Mouse (Mus musculus): ENCODE measurements around the gene Dot1l. TPM values are rescaled to one million over a fixed set of nuclear protein-coding genes. Genes with fewer than 3 reads are reported as not detected.

Dot1l gene
- polyA plus RNA-seq, 1 experiment from 2014 or later = 17.7 TPM

- H3K4me3 ChIP-seq (ENCODE audit: low read depth, low read length) = no peak overlapping the region
- no peak for ATAC-seq
- whole genome bisulfite sequencing = 83% methylated on average over 2 of the region's 2 CpGs
- peaks cover 27% of the 10 kb centered on the region for H3K27me3 ChIP-seq (ENCODE audit: control insufficient read depth, insufficient read depth, low read depth, low read length)
- no peak overlapping the region for H3K9ac ChIP-seq (ENCODE audit: low read depth, low read length)
- no peak overlapping the region for H3K27ac ChIP-seq (ENCODE audit: low read length)
- peaks cover 6% of the 10 kb centered on the region; the same call in 1 of the 2 replicates for H3K4me1 ChIP-seq (ENCODE audit: control insufficient read depth, insufficient read depth, low read length)
- H3K4me2 ChIP-seq (ENCODE audit: low read length) = no peak overlapping the region
- H3K36me3 ChIP-seq (ENCODE audit: control insufficient read depth, insufficient read depth, low read length) = no peaks in the 10 kb centered on the region
- H3K9me3 ChIP-seq (replicated peaks; ENCODE audit: control insufficient read depth, low read length, poor library complexity, severe bottlenecking) = no peaks in the 10 kb centered on the region
Observed at GRCm38 (mm10) chr10:80841685-80842084, 86.7 kb downstream of the Dot1l start.

- H3K9ac ChIP-seq (ENCODE audit: low read depth, low read length) = no peak overlapping the region
- H3K4me2 ChIP-seq (ENCODE audit: low read length) = no peak overlapping the region
- H3K27ac ChIP-seq (ENCODE audit: low read length) = no peak overlapping the region
- ATAC-seq = no peak
- WGBS = 82% methylated on average over 15 of the region's 15 CpGs
- no peaks in the 10 kb centered on the region for H3K9me3 ChIP-seq (replicated peaks; ENCODE audit: control insufficient read depth, low read length, poor library complexity, severe bottlenecking)
- peaks cover 6% of the 10 kb centered on the region; the same call in 1 of the 2 replicates for H3K4me1 ChIP-seq (ENCODE audit: control insufficient read depth, insufficient read depth, low read length)
- H3K36me3 ChIP-seq (ENCODE audit: control insufficient read depth, insufficient read depth, low read length) = no peaks in the 10 kb centered on the region
- H3K4me3 ChIP-seq (ENCODE audit: low read depth, low read length) = no peak overlapping the region
- peaks cover 25% of the 10 kb centered on the region for H3K27me3 ChIP-seq (ENCODE audit: control insufficient read depth, insufficient read depth, low read depth, low read length)
Observed at GRCm38 (mm10) chr10:80842334-80842733, 87.3 kb downstream of the Dot1l start.

- H3K9me3 ChIP-seq (replicated peaks; ENCODE audit: control insufficient read depth, low read length, poor library complexity, severe bottlenecking) = no peaks in the 10 kb centered on the region
- H3K9ac ChIP-seq (ENCODE audit: low read depth, low read length) = peak overlapping the region; percentile 82
- peak overlapping the region; percentile 69 for H3K4me3 ChIP-seq (ENCODE audit: low read depth, low read length)
- H3K4me1 ChIP-seq (ENCODE audit: control insufficient read depth, insufficient read depth, low read length) = peaks cover 6% of the 10 kb centered on the region; the same call in 1 of the 2 replicates
- peak; percentile 33 for ATAC-seq
- H3K4me2 ChIP-seq (ENCODE audit: low read length) = peak overlapping the region; percentile 87
- H3K36me3 ChIP-seq (ENCODE audit: control insufficient read depth, insufficient read depth, low read length) = no peaks in the 10 kb centered on the region
- peaks cover 25% of the 10 kb centered on the region for H3K27me3 ChIP-seq (ENCODE audit: control insufficient read depth, insufficient read depth, low read depth, low read length)
- WGBS = 8% methylated on average over 32 of the region's 32 CpGs
- no peak overlapping the region for H3K27ac ChIP-seq (ENCODE audit: low read length)
Observed at GRCm38 (mm10) chr10:80843087-80843930, 88.3 kb downstream of the Dot1l start.

GRCm38 (mm10) chr10:80843931-80844547 lies 89.0 kb downstream of the Dot1l start, which contains the start of gene Lingo3:
Gene Lingo3, minus strand, starts transcription at chr10:80844039.
- Histone ChIP-seq H3K4me3 (ENCODE audit: low read depth, low read length) (peak within 1 kb of the TSS; percentile 69), H3K27me3 (ENCODE audit: control insufficient read depth, insufficient read depth, low read depth, low read length) (peaks cover 25% of the 10 kb centered on the region), H3K4me1 (ENCODE audit: control insufficient read depth, insufficient read depth, low read length) (peaks cover 6% of the 10 kb centered on the region; the same call in 1 of the 2 replicates), H3K36me3 (ENCODE audit: control insufficient read depth, insufficient read depth, low read length) (no peaks in the 10 kb centered on the region), H3K27ac (ENCODE audit: low read length) (no peak within 1 kb of the TSS), H3K9me3 (replicated peaks; ENCODE audit: control insufficient read depth, low read length, poor library complexity, severe bottlenecking) (no peaks in the 10 kb centered on the region), H3K9ac (ENCODE audit: low read depth, low read length) (peak within 1 kb of the TSS; percentile 82), H3K4me2 (ENCODE audit: low read length) (peak within 1 kb of the TSS; percentile 87)
- peak; percentile 58 for ATAC-seq
- WGBS = 5% methylated on average over 42 of the region's 51 CpGs

MicroRNAs encoded within 50 kb of the gene (microRNA counts, 519-probe panel; counts per million panel counts)
- microRNA mmu-miR-1982 = 386 counts per million, percentile 18 among the panel's probes with 10 or more counts

Small RNAs within 50 kb of the gene (microRNA-seq; reads per million reads assigned to microRNA genes)
- 3.8 reads per million, percentile 19 among the genes with 10 or more reads in this experiment for gene Mir1982

Other genes with a start within 250 kb of the Dot1l start
- 1.1 and 1.4 TPM in 2 replicates for gene Atp8b3, start 216.1 kb upstream of the Dot1l start, polyA plus RNA-seq (2015; fragmentation: Nextera tagmentation; extraction: Ambion mirVana)
- 26.9 and 27.6 TPM in 2 replicates for gene Rexo1, start 193.6 kb upstream of the Dot1l start, polyA plus RNA-seq (2015; fragmentation: Nextera tagmentation; extraction: Ambion mirVana)
- 4.9 and 5.5 TPM in 2 replicates for gene Klf16, start 177.9 kb upstream of the Dot1l start, polyA plus RNA-seq (2015; fragmentation: Nextera tagmentation; extraction: Ambion mirVana)
- gene Abhd17a, start 164.9 kb upstream of the Dot1l start, polyA plus RNA-seq (2015; fragmentation: Nextera tagmentation; extraction: Ambion mirVana) = 97.0 and 108 TPM in 2 replicates
- 61.2 and 64.3 TPM in 2 replicates for gene Scamp4, start 152.3 kb upstream of the Dot1l start, polyA plus RNA-seq (2015; fragmentation: Nextera tagmentation; extraction: Ambion mirVana)
- gene Adat3, start 152.3 kb upstream of the Dot1l start, polyA plus RNA-seq (2015; fragmentation: Nextera tagmentation; extraction: Ambion mirVana) = 4.5 and 6.2 TPM in 2 replicates
- 3.0 and 4.0 TPM in 2 replicates for gene Gm49322, start 149.2 kb upstream of the Dot1l start, polyA plus RNA-seq (2015; fragmentation: Nextera tagmentation; extraction: Ambion mirVana)
- 79.9 and 96.8 TPM in 2 replicates for gene Csnk1g2, start 132.4 kb upstream of the Dot1l start, polyA plus RNA-seq (2015; fragmentation: Nextera tagmentation; extraction: Ambion mirVana)
- gene Btbd2, start 98.1 kb upstream of the Dot1l start, polyA plus RNA-seq (2015; fragmentation: Nextera tagmentation; extraction: Ambion mirVana) = 71.8 and 73.5 TPM in 2 replicates
- 43.7 and 49.1 TPM in 2 replicates for gene Mknk2, start 77.1 kb upstream of the Dot1l start, polyA plus RNA-seq (2015; fragmentation: Nextera tagmentation; extraction: Ambion mirVana)
- gene Mob3a, start 53.2 kb upstream of the Dot1l start, polyA plus RNA-seq (2015; fragmentation: Nextera tagmentation; extraction: Ambion mirVana) = 61.4 and 64.3 TPM in 2 replicates
- gene Izumo4, start 53.0 kb upstream of the Dot1l start, polyA plus RNA-seq (2015; fragmentation: Nextera tagmentation; extraction: Ambion mirVana) = 44.9 and 49.5 TPM in 2 replicates
- gene Ap3d1, start 12.9 kb upstream of the Dot1l start, polyA plus RNA-seq (2015; fragmentation: Nextera tagmentation; extraction: Ambion mirVana) = 99.5 and 112 TPM in 2 replicates
- 57.8 and 60.6 TPM in 2 replicates for gene Sf3a2, start 43.0 kb downstream of the Dot1l start, polyA plus RNA-seq (2015; fragmentation: Nextera tagmentation; extraction: Ambion mirVana)
- gene Plekhj1, start 43.4 kb downstream of the Dot1l start, polyA plus RNA-seq (2015; fragmentation: Nextera tagmentation; extraction: Ambion mirVana) = 121 and 125 TPM in 2 replicates
- not detected in 2 replicates for gene Amh, start 50.0 kb downstream of the Dot1l start, polyA plus RNA-seq (2015; fragmentation: Nextera tagmentation; extraction: Ambion mirVana)
- 0.39 and 0.45 TPM in 2 replicates for gene Jsrp1, start 58.3 kb downstream of the Dot1l start, polyA plus RNA-seq (2015; fragmentation: Nextera tagmentation; extraction: Ambion mirVana)
- 1,102 and 1,149 TPM in 2 replicates for gene Oaz1, start 71.5 kb downstream of the Dot1l start, polyA plus RNA-seq (2015; fragmentation: Nextera tagmentation; extraction: Ambion mirVana)
- 12.6 and 16.9 TPM in 2 replicates for gene Lingo3, start 88.8 kb downstream of the Dot1l start, polyA plus RNA-seq (2015; fragmentation: Nextera tagmentation; extraction: Ambion mirVana)
- gene Lsm7, start 100.0 kb downstream of the Dot1l start, polyA plus RNA-seq (2015; fragmentation: Nextera tagmentation; extraction: Ambion mirVana) = 202 and 205 TPM in 2 replicates
- gene Sppl2b, start 100.1 kb downstream of the Dot1l start, polyA plus RNA-seq (2015; fragmentation: Nextera tagmentation; extraction: Ambion mirVana) = 82.4 and 84.1 TPM in 2 replicates
- gene Tmprss9, start 116.6 kb downstream of the Dot1l start, polyA plus RNA-seq (2015; fragmentation: Nextera tagmentation; extraction: Ambion mirVana) = 0.10 and 0.16 TPM in 2 replicates
- 297 and 316 TPM in 2 replicates for gene Timm13, start 145.8 kb downstream of the Dot1l start, polyA plus RNA-seq (2015; fragmentation: Nextera tagmentation; extraction: Ambion mirVana)
- 40.4 and 45.5 TPM in 2 replicates for gene Lmnb2, start 163.0 kb downstream of the Dot1l start, polyA plus RNA-seq (2015; fragmentation: Nextera tagmentation; extraction: Ambion mirVana)
- 6.4 and 7.1 TPM in 2 replicates for gene Gadd45b, start 174.9 kb downstream of the Dot1l start, polyA plus RNA-seq (2015; fragmentation: Nextera tagmentation; extraction: Ambion mirVana)